ENCODE assay signal across 7 mouse cellular contexts in the genomic region with DNA sequence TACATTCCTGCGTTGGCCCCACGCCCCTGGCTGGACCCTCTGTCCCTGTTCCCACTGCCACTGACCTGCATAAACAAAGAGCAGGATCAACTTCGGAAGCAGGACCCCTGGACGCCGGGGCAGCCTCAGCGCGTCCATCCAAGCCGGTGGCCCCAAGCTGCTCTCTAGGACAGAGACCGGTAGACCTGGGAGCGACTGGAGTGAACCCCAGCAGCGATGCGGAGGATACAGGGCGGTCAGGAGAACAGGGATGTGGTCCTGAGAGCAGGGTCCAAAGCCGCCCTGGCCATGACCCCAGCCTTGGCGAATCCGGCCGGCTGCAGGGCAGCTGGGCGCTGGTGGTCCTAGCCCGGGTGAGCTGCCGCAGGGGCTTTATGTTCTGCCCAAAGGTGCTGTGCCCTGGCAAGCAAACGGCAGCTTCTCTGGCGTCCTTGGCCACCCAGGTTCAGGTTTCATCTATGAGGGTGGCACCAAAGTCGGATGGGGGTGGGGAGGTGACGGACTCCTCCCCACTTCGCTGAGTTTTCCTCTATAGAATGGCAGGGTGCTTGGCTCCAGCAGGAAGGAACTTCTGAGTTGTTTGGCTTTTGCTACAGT. TPM values are rescaled to one million over a fixed set of nuclear protein-coding genes. Genes with fewer than 3 reads are reported as not detected.
A peak's percentile ranks its signal among the peaks of the same experiment; 100 is the strongest.
DNase-seq lines count a peak whose midpoint lies in the region; ATAC-seq and TF ChIP-seq lines count a peak whose summit lies in the region.

No protein-coding gene starts in this region.

- peak overlapping the region; percentile 75 for H3K9ac ChIP-seq in heart, adult 2 months (ENCODE audit: low read depth, low read length)
- peak overlapping the region; percentile 52 for H3K9ac ChIP-seq in lung, embryonic 15.5 days
- no peak overlapping the region; the same call in 1 of the 2 replicates for H3K9ac ChIP-seq in stomach, embryonic 14.5 days (replicated peaks; ENCODE audit: low read depth, low read length)

- H3K4me3 ChIP-seq in heart, adult 2 months = peak overlapping the region; percentile 55
- peak overlapping the region; percentile 50 for H3K4me3 ChIP-seq in kidney, adult 2 months (ENCODE audit: insufficient read depth, low read depth, low read length)
- peak overlapping the region; percentile 52 for H3K4me3 ChIP-seq in lung, embryonic 15.5 days
- peak overlapping the region; percentile 28 for H3K4me3 ChIP-seq in stomach, embryonic 14.5 days (ENCODE audit: low read depth, low read length)

- no peaks in the 10 kb centered on the region for H3K9me3 ChIP-seq in lung, embryonic 15.5 days
- H3K9me3 ChIP-seq in stomach, embryonic 14.5 days (ENCODE audit: control insufficient read depth, low read depth, low read length) = no peaks in the 10 kb centered on the region

- WGBS in heart, adult 2 months = 4% methylated on average over 25 of the region's 25 CpGs
- WGBS in kidney, adult 2 months = 3% methylated on average over 25 of the region's 25 CpGs
- under 1% methylated on average over 25 of the region's 25 CpGs for WGBS in lung, embryonic 15.5 days
- WGBS in stomach, embryonic 14.5 days = 3% methylated on average over 25 of the region's 25 CpGs

- no peaks in the 10 kb centered on the region for H3K36me3 ChIP-seq in heart, adult 2 months (ENCODE audit: control insufficient read depth, insufficient read depth, low read length)
- H3K36me3 ChIP-seq in kidney, adult 2 months (ENCODE audit: control insufficient read depth, insufficient read depth, low read length) = no peaks in the 10 kb centered on the region
- H3K36me3 ChIP-seq in lung, embryonic 15.5 days = no peaks in the 10 kb centered on the region
- H3K36me3 ChIP-seq in stomach, embryonic 14.5 days (ENCODE audit: control insufficient read depth, insufficient read depth, low read length) = no peaks in the 10 kb centered on the region

- no peaks in the 10 kb centered on the region for H3K27me3 ChIP-seq in heart, adult 2 months (ENCODE audit: control insufficient read depth, insufficient read depth, low read length)
- H3K27me3 ChIP-seq in kidney, adult 2 months (replicated peaks; ENCODE audit: control insufficient read depth, insufficient read depth, low read length) = no peaks in the 10 kb centered on the region
- no peaks in the 10 kb centered on the region for H3K27me3 ChIP-seq in lung, embryonic 15.5 days
- no peaks in the 10 kb centered on the region for H3K27me3 ChIP-seq in stomach, embryonic 14.5 days (ENCODE audit: control insufficient read depth, insufficient read depth, low read length)

- 0 out of 2 replicates have a peak, but pooled peaks have one; percentile 21 for TF ChIP-seq EP300 in heart, adult 2 months (IDR thresholded peaks at IDR 0.05; ENCODE audit: insufficient read depth, low read depth, low read length)

- DNase-seq in Muller cell, postnatal 12 days (ENCODE audit: inconsistent ontology term) = peak; percentile 35
- peak; percentile 24 to 58 for DNase-seq in adrenal gland, postnatal 36 days
- peak; percentile 60 to 66 for DNase-seq in heart, adult 2 months
- DNase-seq in kidney, adult 2 months = peak; percentile 65
- no peak for DNase-seq in thymus, postnatal 14 days

- intact Hi-C loops in heart, adult 2 months (cut with DNase I) = loop anchor here (10.0 kb wide), 2 partner anchors 255 to 375 kb away; partner anchors contain the start of genes Adamts1 and App

- H3K4me2 ChIP-seq in lung, embryonic 15.5 days = peak overlapping the region; percentile 80
- peak overlapping the region; percentile 52 for H3K4me2 ChIP-seq in stomach, embryonic 14.5 days (replicated peaks; ENCODE audit: low read depth, low read length)

- peak; percentile 84 for TF ChIP-seq POLR2A in heart, adult 2 months (IDR thresholded peaks at IDR 0.05; ENCODE audit: insufficient read depth, low read depth, low read length)
- no peak for TF ChIP-seq POLR2A in kidney, adult 2 months (IDR thresholded peaks at IDR 0.05; ENCODE audit: low read depth, low read length)

- no peaks in the 10 kb centered on the region for H3K4me1 ChIP-seq in heart, adult 2 months (ENCODE audit: control insufficient read depth, insufficient read depth, low read length)
- H3K4me1 ChIP-seq in kidney, adult 2 months (ENCODE audit: control insufficient read depth, insufficient read depth, low read length) = no peaks in the 10 kb centered on the region
- H3K4me1 ChIP-seq in lung, embryonic 15.5 days = no peaks in the 10 kb centered on the region; the same call in 1 of the 2 replicates
- no peaks in the 10 kb centered on the region for H3K4me1 ChIP-seq in stomach, embryonic 14.5 days (ENCODE audit: control insufficient read depth, insufficient read depth, low read length)

- peak; percentile 77 for ATAC-seq in lung, embryonic 15.5 days (ENCODE audit: borderline replicate concordance, extremely low read depth, low FRiP score, low TSS enrichment)
- ATAC-seq in stomach, embryonic 14.5 days (ENCODE audit: insufficient number of reproducible peaks, insufficient read depth, low FRiP score, low read depth) = peak; percentile 66

- no peak for TF ChIP-seq CTCF in heart, adult 2 months (IDR thresholded peaks at IDR 0.05)
- no peak for TF ChIP-seq CTCF in kidney, adult 2 months (conservative IDR thresholded peaks at IDR 0.05; ENCODE audit: insufficient read depth, insufficient read length, low read depth, low read length)

- peak overlapping the region; percentile 93 for H3K27ac ChIP-seq in heart, adult 2 months
- peak overlapping the region; percentile 78 for H3K27ac ChIP-seq in kidney, adult 2 months (ENCODE audit: insufficient read depth, low read depth, low read length)
- peak overlapping the region; percentile 70 for H3K27ac ChIP-seq in lung, embryonic 15.5 days
- no peak overlapping the region for H3K27ac ChIP-seq in stomach, embryonic 14.5 days (ENCODE audit: low read length)

- H3K79me2 ChIP-seq in heart, adult 2 months (replicated peaks; ENCODE audit: control insufficient read depth, insufficient read depth, low read length) = no peaks in the 10 kb centered on the region

RNA-seq across cellular contexts. Expression of gene Cyyr1, which starts 3.1 kb away (rescaled TPM):
- total RNA-seq in adrenal gland, postnatal 36 days (2021) = 10 to 100 TPM; 17.8 to 31.6 TPM
- 10 to 100 TPM; 37.4 to 39.5 TPM for total RNA-seq in heart, adult 2 months (2021)
- 15.1 and 21.1 TPM in 2 replicates for polyA plus RNA-seq in heart, adult 2 months (2012; rRNA removed)
- polyA plus RNA-seq in kidney, adult 2 months (2012; rRNA removed) = 6.9 and 7.1 TPM in 2 replicates
- 12.4 and 15.9 TPM in 2 replicates for polyA plus RNA-seq in lung, embryonic 15.5 days (2015; fragmentation: Nextera tagmentation; extraction: Ambion mirVana)
- polyA plus RNA-seq in stomach, embryonic 14.5 days (2014; fragmentation: Nextera tagmentation; extraction: Ambion mirVana) = 5.7 and 6.6 TPM in 2 replicates
